Mouse (Mus musculus) testis, adult 2 months (tissue): ENCODE data around the gene Itgb7.

Source experiments
- CTCF ChIP-seq: fragments of 200-500 bp; IDR thresholded peaks from 2 replicates; pipeline ENCODE4 v1.5.1; 2012; ENCODE audit warnings: low read depth, mild to moderate bottlenecking, inconsistent platforms, low read length, moderate library complexity; ENCODE audit not compliant: control insufficient read depth, insufficient read depth, insufficient replicate concordance
- POLR2A ChIP-seq: fragments of 200-500 bp; IDR thresholded peaks from 2 replicates; pipeline ENCODE4 v1.6.1; 2012; ENCODE audit warnings: low read depth, mild to moderate bottlenecking, inconsistent platforms, low read length, moderate library complexity; ENCODE audit not compliant: control insufficient read depth

DNA sequence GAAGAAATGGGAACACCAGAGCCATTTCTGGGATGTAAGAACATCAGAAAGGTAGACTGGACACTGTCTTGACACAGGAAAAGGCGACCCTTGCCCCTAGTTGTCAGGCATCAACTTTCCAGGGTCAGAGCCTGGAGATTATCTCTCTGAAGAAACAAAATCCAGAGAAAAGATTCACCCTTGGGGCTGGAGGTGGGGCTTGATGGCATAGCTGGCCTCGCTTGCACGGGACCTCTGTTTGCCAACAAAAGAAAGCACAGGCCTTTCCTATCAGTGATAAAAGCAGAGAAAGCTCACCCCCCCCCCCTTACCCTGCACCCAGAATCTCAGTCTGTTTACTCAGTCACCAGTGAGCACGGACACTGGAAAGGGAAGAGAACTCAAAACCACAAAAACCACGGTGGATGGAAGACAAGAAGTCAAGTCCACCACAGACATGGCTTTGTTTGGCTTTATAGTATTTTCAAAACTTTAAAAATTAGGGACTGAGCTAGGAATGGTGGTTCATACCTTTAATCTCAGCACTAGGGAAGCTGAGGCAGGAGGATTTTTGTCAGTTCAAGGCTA lies 38.8 kb downstream of the Itgb7 start:
- TF ChIP-seq CTCF (no peak), POLR2A (no peak)
